Mouse (Mus musculus) CD4-positive helper T cell, adult 2 months (primary cell): ENCODE measurements around the gene Olfr212.
"Not testable (repeated sequence)": the region's sequence is repeated elsewhere in the genome, so short reads cannot be mapped to it uniquely, and the experiment has no call there.

Source experiments
- DNase-seq: peaks from one replicate; pipeline ENCODE4 v3.0.0-alpha.2; 2012; ENCODE audit warnings: low read depth, missing footprints, low spot score

The Olfr212 gene

DNA sequence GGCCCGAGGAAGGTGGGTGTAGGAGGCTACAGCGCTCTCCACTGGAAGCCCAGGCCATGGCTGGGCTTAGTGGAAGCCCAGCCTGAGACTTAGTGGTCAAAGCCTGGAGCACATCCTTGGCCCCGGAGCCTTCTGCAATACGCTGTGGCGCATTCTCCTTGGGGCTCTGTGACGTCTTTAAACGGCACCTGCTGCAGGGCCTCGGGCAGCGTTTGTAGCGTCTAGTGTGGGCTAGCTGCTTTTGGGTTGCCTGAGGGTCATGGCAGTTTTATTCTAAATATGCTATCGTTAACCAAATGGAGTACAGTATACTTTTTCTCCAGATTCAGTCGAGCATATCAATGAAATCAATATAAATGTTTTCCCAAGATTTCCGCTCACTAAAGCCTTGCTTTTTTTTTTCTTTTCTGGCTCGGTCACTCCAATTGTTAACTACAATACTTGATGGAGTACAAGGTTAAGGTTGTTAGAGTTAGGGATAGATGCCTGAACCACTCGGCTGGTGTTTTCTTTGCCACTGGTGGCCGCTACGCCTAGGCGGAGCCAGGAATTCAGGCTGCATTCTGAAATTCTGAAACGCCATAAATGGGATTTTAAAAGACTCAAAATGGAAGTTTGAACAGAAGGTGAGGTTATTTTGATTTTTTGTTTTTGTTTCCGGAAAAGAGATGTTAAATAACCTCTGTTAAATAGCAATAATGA lies at the start of gene Olfr212:
Gene Olfr212 (plus strand): TSS at position 215 of the 702 bp plus-strand sequence.
- not testable (repeated sequence) for DNase-seq

GRCm38 (mm10) chr6:116458728-116459127 lies 47.6 kb upstream of the Olfr212 start:
- DNase-seq: no peak

GRCm38 (mm10) chr6:116459232-116459631 lies 47.1 kb upstream of the Olfr212 start:
- no peak for DNase-seq

DNA sequence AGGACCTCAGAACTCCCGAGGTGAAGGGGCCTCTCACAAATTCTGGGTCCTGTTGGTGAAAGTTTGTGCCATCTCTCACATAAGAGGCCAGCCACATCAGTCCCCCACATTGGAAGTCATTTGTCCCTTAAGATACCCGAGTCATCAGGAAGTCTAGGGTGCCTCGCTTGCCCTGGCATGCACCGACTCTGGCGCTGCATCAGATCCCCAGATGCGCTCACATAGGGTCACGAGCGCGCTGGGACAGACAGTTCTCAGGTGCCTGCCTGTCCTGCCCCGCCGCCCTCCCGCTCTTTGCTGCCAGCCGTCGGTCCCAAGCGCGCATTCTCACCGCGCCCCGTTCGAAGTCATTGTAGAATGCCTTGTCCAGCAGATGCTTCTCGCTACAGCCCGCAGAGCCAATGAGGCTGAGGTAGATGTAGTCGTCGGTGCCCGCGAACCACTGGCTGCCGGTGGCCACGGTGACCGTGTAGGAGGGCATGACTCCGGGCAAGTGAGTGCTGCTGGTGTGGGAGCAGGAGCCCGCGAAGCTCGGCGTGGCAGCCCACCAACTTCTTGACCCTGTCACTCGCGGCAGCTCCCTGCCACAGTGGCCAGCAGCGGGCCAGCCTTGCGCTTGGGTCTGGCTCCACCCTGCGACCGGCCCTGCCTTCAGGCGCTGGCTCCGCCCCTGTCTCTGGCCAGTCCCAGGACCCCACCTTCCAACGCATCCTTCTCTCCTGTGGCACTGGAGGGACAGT lies 45.6 kb upstream of the Olfr212 start, which contains the start of gene Alox5:
Gene Alox5 (minus strand): TSS at position 635 of the 740 bp plus-strand sequence.
- no peak for DNase-seq

DNA sequence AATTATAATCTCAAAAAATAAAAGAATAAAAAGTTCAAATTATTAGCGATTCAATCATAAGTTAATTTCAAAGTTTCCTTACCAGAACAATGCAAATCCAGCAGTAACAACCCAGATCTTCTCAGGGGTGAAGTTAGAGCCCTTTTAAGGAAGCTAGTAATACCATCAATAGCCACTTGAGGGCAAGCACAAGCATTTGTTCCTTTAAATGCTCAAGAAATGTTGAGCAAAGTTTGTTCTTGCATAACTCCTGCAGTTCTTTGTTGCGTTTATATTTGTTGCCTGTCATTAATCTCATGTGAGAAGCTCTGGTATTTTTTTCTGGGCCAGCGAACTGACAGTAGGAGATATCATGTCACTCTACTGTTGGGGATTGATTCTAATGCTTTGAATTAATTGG lies 38.2 kb upstream of the Olfr212 start:
- DNase-seq: no peak

DNA sequence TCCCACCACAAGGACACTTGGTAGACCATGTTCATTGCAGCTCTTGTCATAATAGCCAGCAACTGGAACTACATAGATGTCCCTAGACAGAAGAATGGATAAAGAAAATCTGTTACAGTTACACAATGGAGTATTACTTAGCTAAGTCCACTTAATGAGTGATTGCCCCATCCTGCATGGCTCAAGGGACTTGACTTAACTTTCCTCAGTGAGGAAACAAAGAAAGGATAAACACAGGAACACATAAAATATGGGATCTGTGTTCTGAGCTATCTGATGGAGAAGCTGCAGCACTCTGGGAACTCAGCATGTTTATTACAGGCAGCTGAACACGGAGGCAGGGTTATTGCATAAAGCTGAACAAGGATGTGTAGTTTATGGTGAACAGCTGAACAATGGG lies 21.2 kb upstream of the Olfr212 start:
- no peak for DNase-seq

DNA sequence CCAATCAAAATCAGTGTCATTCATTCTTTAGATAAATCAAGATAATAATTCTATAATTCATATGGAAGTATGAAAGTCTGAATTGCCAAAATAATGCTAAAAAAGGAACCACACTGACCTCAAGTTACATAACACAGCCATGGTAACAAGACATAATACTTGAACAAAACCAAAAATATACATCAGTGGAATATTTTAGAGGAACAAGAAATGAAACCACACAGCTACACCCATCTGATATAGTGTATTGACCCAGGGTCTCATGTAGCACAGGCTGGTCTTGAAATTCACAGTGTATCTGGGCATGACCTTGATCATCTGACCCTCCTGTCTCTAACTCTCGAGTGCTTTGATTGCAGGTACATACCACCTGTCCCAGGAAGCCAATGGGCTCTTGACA lies 19.5 kb upstream of the Olfr212 start:
- DNase-seq: no peak

DNA sequence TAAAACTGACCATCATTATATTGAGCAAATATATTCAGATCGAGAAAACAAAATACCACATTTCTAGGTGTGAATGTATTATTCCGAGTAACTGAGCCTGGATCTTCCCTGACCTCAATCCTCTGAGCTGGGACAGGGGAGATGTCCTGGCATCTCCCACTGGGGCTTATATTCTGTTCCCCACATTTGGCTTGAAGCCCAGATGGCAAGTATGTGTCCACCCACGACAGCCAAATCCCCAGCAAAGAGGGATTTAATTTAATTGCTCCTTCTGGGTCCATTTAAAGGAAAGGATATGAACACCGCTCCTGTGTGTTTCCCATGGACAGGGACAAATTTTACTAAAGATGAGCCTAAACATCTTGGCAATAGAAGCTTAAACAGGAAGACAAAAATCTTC lies 17.5 kb upstream of the Olfr212 start, which contains the start of gene Olfr211:
Gene Olfr211 (plus strand): TSS at position 301 of the 400 bp plus-strand sequence.
- no peak for DNase-seq

GRCm38 (mm10) chr6:116493742-116494141 lies 12.6 kb upstream of the Olfr212 start:
- DNase-seq: no peak

DNA sequence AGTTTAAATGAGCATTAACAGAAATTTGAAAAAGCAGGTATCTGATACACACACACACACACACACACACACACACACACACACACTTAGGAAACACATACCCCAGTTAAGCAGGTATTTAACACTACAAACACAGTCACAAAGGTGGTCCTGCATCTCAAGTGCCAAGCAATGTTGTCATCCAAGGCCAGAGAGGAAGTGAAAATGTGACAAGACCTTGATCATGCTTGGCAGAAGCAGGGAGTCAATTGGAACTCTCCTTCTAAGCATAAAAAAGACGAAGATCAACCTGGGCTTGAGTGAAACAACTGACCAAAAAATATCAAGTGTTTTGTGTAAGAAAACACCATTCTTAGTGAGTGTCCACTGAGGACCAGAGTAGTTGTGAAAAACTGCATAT lies 10.4 kb upstream of the Olfr212 start:
- DNase-seq: no peak

- no peak for DNase-seq
Observed at GRCm38 (mm10) chr6:116514832-116515231, 8.5 kb downstream of the Olfr212 start.

DNA sequence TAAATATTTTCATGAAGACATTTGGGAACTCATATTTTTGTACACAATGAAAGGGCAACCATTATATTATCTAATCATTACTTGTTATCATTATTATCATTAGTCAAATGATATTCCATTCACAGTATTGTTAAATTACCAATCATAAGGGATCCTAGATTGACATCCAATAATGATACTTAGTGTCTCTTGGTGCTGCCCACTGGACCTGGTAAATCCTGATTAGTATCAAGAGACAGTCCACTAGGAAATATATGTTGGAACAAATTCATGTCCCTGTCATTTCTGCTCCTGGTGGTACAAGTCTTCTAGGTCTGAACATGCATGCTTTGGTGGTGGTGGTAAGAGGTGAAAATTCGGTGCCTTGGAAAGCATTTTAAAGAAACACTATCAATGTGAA lies 31.8 kb downstream of the Olfr212 start, which contains the start of gene Olfr213:
Gene Olfr213 (plus strand): TSS at position 301 of the 400 bp plus-strand sequence.
- DNase-seq: no peak

DNA sequence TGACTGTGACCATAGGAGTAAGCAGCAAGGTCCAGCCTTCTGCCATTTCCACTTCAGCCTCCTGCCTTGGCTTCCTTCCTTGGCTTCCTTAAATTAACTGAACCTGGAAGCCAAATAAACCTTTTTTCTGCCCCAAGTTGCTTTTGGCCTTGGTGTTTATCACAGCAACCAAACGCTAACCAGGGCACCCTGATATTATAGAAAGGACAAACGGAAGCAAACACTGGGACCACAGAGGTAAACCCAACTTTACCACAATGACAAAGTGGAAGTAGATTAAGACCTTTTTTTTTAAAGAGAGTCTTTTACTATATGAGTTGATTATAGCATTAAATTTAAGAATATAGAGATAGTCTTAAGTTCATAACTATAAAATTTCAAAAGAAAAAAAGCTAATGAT lies 36.2 kb downstream of the Olfr212 start:
- no peak for DNase-seq

DNA sequence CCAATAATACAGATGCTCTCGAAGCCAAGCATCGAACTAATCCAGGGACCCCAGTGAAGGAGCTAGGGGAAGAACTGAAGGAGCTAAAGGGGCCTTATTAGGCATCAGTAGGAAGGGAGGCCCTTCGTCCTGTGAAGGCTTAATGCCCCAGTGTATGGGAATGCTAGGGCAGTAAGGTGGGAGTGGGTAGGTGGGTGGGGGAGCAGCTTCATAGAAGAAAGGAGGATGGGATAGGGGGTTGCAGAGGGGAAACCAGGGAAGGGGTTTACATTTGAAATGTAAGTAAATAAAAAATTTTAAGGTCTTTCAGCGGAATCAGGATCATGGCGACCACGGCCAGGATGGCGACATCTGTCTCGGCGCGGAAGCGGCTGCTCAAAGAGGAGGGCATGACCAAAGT lies 44.5 kb downstream of the Olfr212 start, which contains the start of gene Gm5580:
Gene Gm5580 (plus strand): TSS at position 301 of the 400 bp plus-strand sequence.
- not testable (repeated sequence) for DNase-seq

GRCm38 (mm10) chr6:116553935-116554334 lies 47.6 kb downstream of the Olfr212 start, which contains the start of gene Olfr214:
Olfr214 (plus strand) TSS chr6:116554235.
- DNase-seq: no peak

DNA sequence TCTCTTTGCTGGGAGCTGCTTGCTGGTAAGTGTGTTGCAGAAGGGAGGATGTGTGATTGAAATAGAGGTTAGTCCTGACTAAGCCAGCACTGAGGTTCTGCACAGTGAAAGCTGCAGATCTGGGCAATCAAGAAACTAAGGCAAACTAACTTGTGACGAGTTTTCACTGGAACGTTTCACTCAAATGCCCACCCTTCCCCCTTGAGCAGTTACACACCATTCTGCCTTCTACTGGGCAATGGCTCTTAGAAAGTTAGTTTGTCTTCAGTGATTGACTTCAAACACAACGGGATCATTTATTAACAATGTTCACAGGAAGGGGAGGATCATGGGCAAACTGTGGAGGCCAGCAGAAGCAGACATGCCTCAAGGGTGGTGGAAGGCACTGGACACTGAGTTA lies 48.6 kb downstream of the Olfr212 start:
- no peak for DNase-seq
